ENCODE assay signal across 10 mouse cellular contexts in the genomic region with DNA sequence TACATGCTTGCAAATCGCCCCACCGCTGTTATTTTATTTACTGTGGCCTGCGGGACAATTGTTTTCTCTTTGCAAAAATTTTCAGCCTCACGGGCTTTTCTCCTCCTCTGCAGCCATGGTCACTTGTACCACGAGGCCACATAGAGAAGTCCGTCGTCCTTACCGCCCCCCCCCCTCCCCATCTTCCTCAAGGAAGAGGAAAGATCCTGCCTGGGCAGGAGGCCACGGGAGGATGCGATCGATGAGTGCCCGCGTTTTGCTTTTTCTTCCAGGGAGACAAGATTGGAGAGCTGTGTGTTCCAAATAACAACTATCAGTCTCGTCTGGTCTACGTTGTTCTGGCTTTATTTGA. TPM values are rescaled to one million over a fixed set of nuclear protein-coding genes. Genes with fewer than 3 reads are reported as not detected.
DNase-seq lines count a peak whose midpoint lies in the region; ATAC-seq lines count a peak whose summit lies in the region.
"Had no signal": no experiment of that assay in that cellular context is flagged by ENCODE, and none has a peak within 500 bp of the region (broad histone marks: within the 10 kb centered on the region; RNA-seq: fewer than 3 reads in every experiment).

No protein-coding gene starts in this region.

- no peaks in the 10 kb centered on the region for H3K27me3 ChIP-seq in heart, embryonic 15.5 days
- H3K27me3 ChIP-seq in embryonic facial prominence, embryonic 10.5 days (replicated peaks; ENCODE audit: low read depth, poor library complexity, severe bottlenecking) = peaks cover 15% of the 10 kb centered on the region; the same call in 1 of the 2 replicates
- H3K27me3 ChIP-seq in hindbrain, embryonic 10.5 days (ENCODE audit: insufficient read depth, poor library complexity, severe bottlenecking) = peaks cover 12% of the 10 kb centered on the region; the same call in 1 of the 2 replicates
- H3K27me3 ChIP-seq in midbrain, embryonic 10.5 days (ENCODE audit: low read depth, poor library complexity, severe bottlenecking) = peaks cover 18% of the 10 kb centered on the region
- H3K27me3 ChIP-seq: CH12.LX; megakaryocyte, embryonic 14.5 days had no signal

- H3K27ac ChIP-seq in heart, embryonic 15.5 days = no peak overlapping the region
- peak overlapping the region; percentile 84 for H3K27ac ChIP-seq in embryonic facial prominence, embryonic 10.5 days (replicated peaks)
- H3K27ac ChIP-seq in hindbrain, embryonic 10.5 days = peak overlapping the region; percentile 88
- peak overlapping the region; percentile 87 for H3K27ac ChIP-seq in midbrain, embryonic 10.5 days (replicated peaks)

- H3K9me3 ChIP-seq in heart, embryonic 15.5 days (replicated peaks) = no peaks in the 10 kb centered on the region
- H3K9me3 ChIP-seq in embryonic facial prominence, embryonic 10.5 days = no peaks in the 10 kb centered on the region
- no peaks in the 10 kb centered on the region for H3K9me3 ChIP-seq in hindbrain, embryonic 10.5 days
- H3K9me3 ChIP-seq in midbrain, embryonic 10.5 days (replicated peaks) = no peaks in the 10 kb centered on the region

- peak overlapping the region; percentile 45 for H3K4me3 ChIP-seq in heart, embryonic 15.5 days
- peak overlapping the region; percentile 47 for H3K4me3 ChIP-seq in embryonic facial prominence, embryonic 10.5 days
- H3K4me3 ChIP-seq in hindbrain, embryonic 10.5 days = peak overlapping the region; percentile 46
- peak overlapping the region; percentile 43 for H3K4me3 ChIP-seq in midbrain, embryonic 10.5 days
- H3K4me3 ChIP-seq: megakaryocyte, embryonic 14.5 days had no signal

- no peaks in the 10 kb centered on the region for H3K36me3 ChIP-seq in heart, embryonic 15.5 days
- no peaks in the 10 kb centered on the region for H3K36me3 ChIP-seq in embryonic facial prominence, embryonic 10.5 days (replicated peaks)
- H3K36me3 ChIP-seq in hindbrain, embryonic 10.5 days = no peaks in the 10 kb centered on the region
- no peaks in the 10 kb centered on the region for H3K36me3 ChIP-seq in midbrain, embryonic 10.5 days

- intact Hi-C loops in heart, postnatal 25 days (cut with DNase I) = no loop called here

- no peak for DNase-seq in heart, postnatal 25 days (ENCODE audit: low spot score)
- no peak for DNase-seq in embryonic facial prominence, embryonic 10.5 days (ENCODE audit: low spot score)
- no peak for DNase-seq in hindbrain, embryonic 10.5 days (ENCODE audit: low spot score)
- DNase-seq in midbrain, embryonic 10.5 days (ENCODE audit: low spot score) = no peak
- no peak for DNase-seq in adrenal gland, postnatal 10 days
- DNase-seq in gastrocnemius, adult 8-10 months (ENCODE audit: low spot score in 2 of 2) = no peak
- DNase-seq in yolk sac, embryonic 10.5 days (ENCODE audit: low spot score) = no peak

- H3K4me2 ChIP-seq in heart, embryonic 15.5 days = peak overlapping the region; percentile 75

- H3K4me1 ChIP-seq in heart, embryonic 15.5 days (replicated peaks) = peaks cover 11% of the 10 kb centered on the region
- H3K4me1 ChIP-seq in embryonic facial prominence, embryonic 10.5 days = peaks cover 13% of the 10 kb centered on the region
- H3K4me1 ChIP-seq in hindbrain, embryonic 10.5 days (replicated peaks) = peaks cover 17% of the 10 kb centered on the region
- H3K4me1 ChIP-seq in midbrain, embryonic 10.5 days = peaks cover 17% of the 10 kb centered on the region
- H3K4me1 ChIP-seq: megakaryocyte, embryonic 14.5 days had no signal

- 22% methylated on average over 14 of the region's 15 CpGs for WGBS in heart, embryonic 15.5 days
- 12% methylated on average over 15 of the region's 15 CpGs for WGBS in embryonic facial prominence, embryonic 10.5 days
- WGBS in hindbrain, embryonic 10.5 days = 10% methylated on average over 15 of the region's 15 CpGs
- 14% methylated on average over 15 of the region's 15 CpGs for WGBS in midbrain, embryonic 10.5 days

- H3K9ac ChIP-seq in heart, embryonic 15.5 days = peak overlapping the region; percentile 48

- no peak for ATAC-seq in heart, embryonic 15.5 days (replicated peaks; ENCODE audit: insufficient number of reproducible peaks, insufficient read depth, low FRiP score, low read depth)

RNA-seq across cellular contexts. Expression of gene Sox2, which starts 42.2 kb away (rescaled TPM):
- 0.26 and 0.79 TPM in 2 replicates for polyA plus RNA-seq in heart, embryonic 15.5 days (2015; fragmentation: Nextera tagmentation; extraction: Ambion mirVana)
- total RNA-seq in heart, postnatal 25 days (2021) = not detected
- 12.2 and 16.1 TPM in 2 replicates for polyA plus RNA-seq in embryonic facial prominence, embryonic 10.5 days (2016; fragmentation: Nextera tagmentation; extraction: Ambion mirVana)
- 23.4 and 24.2 TPM in 2 replicates for polyA plus RNA-seq in hindbrain, embryonic 10.5 days (2016; fragmentation: Nextera tagmentation; extraction: Ambion mirVana)
- polyA plus RNA-seq in midbrain, embryonic 10.5 days (2016; fragmentation: Nextera tagmentation; extraction: Ambion mirVana) = 28.8 and 31.9 TPM in 2 replicates
- under 1 TPM; 0.45 TPM for total RNA-seq in adrenal gland, postnatal 10 days (2021)
- total RNA-seq in gastrocnemius, adult 8-10 months (2022) = under 1 TPM in 1 of 4 experiments, not detected in 3; 0.13 TPM
- total RNA-seq: CH12.LX had no signal
